Mouse (Mus musculus): ENCODE data around the gene Olfr781.
"Not testable (repeated sequence)": the region's sequence is repeated elsewhere in the genome, so short reads cannot be mapped to it uniquely, and the experiment has no call there.

The Olfr781 gene

GRCm38 (mm10) chr10:129328554-129328953 lies at the start of gene Olfr781:
Gene Olfr781 (plus strand): TSS chr10:129328854.
- no peak for DNase-seq (ENCODE audit: low spot score in 2 of 2)

- not testable (repeated sequence) for DNase-seq (ENCODE audit: low spot score in 2 of 2)
Measured at GRCm38 (mm10) chr10:129312973-129313372, 15.7 kb upstream of the Olfr781 start.

GRCm38 (mm10) chr10:129313521-129313920 lies 15.1 kb upstream of the Olfr781 start:
- not testable (repeated sequence) for DNase-seq (ENCODE audit: low spot score in 2 of 2)

- DNase-seq (ENCODE audit: low spot score in 2 of 2), result no peak
Measured at GRCm38 (mm10) chr10:129317817-129318216, 10.8 kb upstream of the Olfr781 start, which contains the start of gene Olfr780. Gene Olfr780 (plus strand): TSS chr10:129318117.

GRCm38 (mm10) chr10:129348550-129348949 lies 19.9 kb downstream of the Olfr781 start, which contains the start of gene Olfr782:
Gene Olfr782 (plus strand): TSS chr10:129348850.
- DNase-seq (ENCODE audit: low spot score in 2 of 2), result no peak

- not testable (repeated sequence) for DNase-seq (ENCODE audit: low spot score in 2 of 2)
Measured at GRCm38 (mm10) chr10:129352475-129352874, 23.8 kb downstream of the Olfr781 start.

- DNase-seq (ENCODE audit: low spot score in 2 of 2), result not testable (repeated sequence)
Measured at GRCm38 (mm10) chr10:129356496-129356895, 27.8 kb downstream of the Olfr781 start.

GRCm38 (mm10) chr10:129357307-129357706 lies 28.7 kb downstream of the Olfr781 start:
- no peak for DNase-seq (ENCODE audit: low spot score in 2 of 2)

GRCm38 (mm10) chr10:129374051-129374450 lies 45.4 kb downstream of the Olfr781 start:
- not testable (repeated sequence) for DNase-seq (ENCODE audit: low spot score in 2 of 2)

All from cerebellum, postnatal 4 days (tissue).